Mouse (Mus musculus) 3134 (cell line): Measurements from ENCODE around the gene Zbtb38.

Experiments used
- DNase-seq: peaks from one replicate; pipeline ENCODE4 v3.0.0-alpha.2; 2011; ENCODE audit warnings: low spot score; ENCODE audit not compliant: insufficient read length; ENCODE audit errors: extremely low read depth

The Zbtb38 gene

GRCm38 (mm10) chr9:96752603-96753114, at the start of gene Zbtb38:
Zbtb38 (minus strand) TSS chr9:96752831.
- peak; percentile 93 for DNase-seq

DNA sequence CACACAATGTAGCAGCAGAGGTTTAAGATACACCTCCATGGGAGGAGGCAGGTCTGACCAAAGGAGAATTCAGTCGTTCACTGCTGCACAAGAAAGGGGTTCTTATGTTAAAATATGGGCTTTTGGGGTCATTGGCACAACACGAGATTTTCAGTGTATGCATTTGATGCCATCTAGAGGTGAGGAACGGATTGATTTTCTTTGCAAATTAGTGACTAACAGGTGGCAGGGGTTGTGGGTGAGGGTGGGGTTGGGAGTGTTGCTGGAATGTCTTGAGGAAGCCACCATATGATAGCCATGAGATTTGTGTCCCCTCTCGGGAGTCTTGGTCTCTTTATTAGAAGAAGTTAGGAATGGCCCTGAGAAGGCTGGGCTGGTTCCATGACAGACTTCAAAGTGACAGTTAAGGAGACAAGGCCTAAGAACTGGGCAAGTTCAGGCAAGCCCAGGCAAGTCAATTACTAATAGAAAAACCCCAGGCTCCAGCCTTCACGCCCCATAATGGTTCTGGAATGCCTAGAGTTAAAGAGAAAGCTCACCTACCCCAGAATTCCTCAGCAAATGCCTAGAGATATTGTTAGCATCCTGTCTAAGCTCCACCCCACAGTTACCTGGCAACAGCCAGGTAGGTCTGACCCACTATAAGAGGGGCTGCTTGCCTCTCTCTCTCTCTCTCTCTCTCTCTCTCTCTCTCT, 47.6 kb upstream of the Zbtb38 start:
- DNase-seq, result peak; percentile 48

DNA sequence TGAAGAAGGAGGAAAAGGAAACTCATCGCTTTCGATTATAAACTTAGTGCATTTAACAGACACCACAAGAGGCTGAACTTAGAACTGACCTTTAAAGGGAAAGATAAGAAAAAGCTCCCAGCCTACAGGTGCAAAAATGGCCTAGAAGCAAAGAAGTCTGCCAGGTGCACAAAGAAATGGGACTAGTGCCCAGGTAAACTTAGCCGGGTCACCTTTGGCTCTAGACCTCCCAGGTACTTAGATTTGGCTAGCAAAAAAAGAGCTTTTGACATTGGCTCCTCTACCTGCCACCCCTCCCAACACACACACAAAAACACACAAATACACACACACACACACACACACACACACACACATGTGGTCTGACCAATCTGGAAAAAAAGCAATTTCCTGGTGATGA, 44.7 kb upstream of the Zbtb38 start:
- no peak for DNase-seq

DNA sequence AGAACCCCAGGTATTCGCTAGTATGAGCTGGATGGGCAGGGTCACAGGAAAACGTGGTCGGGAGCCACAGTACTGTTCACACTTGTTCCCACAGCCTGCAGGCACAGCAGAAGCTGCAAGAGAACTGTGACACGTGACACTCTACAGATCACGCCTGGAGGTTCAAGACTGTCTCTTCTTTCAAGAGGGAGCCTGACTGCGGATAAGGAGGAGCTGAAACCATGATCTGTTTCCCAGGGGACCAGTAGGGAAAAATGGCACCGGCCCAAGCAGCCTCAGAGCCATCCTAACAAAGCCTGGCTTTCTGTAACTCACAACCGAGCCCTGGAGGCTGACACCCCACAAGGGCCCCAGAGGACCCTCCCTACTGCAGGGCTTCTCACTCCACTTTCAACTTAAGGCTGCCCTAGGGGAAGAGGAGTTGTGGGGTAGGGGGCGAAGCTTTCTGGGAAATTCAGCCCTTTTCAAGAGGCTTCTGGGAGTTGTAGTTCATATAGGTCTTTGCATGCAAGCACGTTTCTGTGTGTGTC, 42.8 kb upstream of the Zbtb38 start:
- DNase-seq, result peak; percentile 74

- DNase-seq, result no peak
These were observed 42.0 kb upstream of the Zbtb38 start for GRCm38 (mm10) chr9:96794601-96795000.

DNA sequence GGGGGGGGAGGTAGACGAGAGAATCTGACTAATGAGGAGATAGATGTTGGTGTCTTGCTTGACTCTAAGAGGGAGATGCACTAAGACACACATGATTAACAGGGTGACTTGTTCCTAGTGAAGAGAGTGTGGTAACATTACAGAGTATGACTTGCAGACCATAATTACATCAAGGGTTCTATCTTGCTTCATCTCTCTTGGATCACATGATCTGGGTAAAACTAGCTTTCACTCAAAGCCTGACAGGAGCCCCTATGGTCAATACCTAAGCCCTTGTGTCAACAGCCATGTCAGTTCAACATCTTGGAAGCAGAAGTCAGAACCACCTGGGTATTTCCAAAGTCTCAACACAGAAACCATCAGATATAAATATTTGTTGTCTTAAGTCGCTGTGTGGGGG, 39.9 kb upstream of the Zbtb38 start:
- no peak for DNase-seq

GRCm38 (mm10) chr9:96790389-96791007, 37.9 kb upstream of the Zbtb38 start:
- no peak for DNase-seq

DNA sequence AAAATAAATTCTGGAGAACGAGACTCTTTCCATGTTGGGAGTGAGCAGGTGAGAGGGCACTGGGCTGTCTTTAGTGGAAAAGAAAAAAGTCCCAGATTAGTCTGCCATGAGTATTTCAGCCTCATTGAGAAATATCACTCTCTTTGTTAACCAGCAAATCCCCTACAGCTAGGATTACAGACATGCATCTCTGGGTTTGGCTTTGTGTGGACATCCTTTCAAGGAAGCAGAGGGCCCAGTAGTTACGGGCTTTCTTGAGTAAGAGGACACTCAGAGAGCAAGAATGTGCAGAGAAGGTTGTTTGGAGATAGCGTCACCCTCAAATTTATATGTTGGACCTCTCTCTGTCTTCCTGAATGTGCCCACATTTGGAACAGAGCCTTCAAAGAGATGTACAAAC, 37.3 kb upstream of the Zbtb38 start:
- DNase-seq, result peak; percentile 34

DNA sequence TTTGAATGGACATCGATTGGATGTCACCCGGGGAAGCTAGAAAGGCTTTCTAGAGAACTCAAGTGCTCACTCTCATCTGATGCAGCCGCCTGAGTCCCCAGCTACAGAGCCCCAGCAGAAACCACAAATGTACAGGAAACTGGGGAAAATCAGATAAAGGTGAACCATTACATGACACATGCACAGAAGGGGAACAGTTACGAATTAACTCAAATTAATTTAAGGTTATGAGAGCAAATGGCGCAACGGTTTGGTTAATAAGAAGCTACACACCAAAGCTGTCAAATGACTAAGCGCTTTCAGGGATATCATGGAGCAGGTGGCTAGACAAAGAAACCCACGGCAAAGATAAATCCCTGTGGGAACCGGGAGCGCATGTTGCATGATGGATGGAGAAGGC, 35.2 kb upstream of the Zbtb38 start:
- no peak for DNase-seq

DNA sequence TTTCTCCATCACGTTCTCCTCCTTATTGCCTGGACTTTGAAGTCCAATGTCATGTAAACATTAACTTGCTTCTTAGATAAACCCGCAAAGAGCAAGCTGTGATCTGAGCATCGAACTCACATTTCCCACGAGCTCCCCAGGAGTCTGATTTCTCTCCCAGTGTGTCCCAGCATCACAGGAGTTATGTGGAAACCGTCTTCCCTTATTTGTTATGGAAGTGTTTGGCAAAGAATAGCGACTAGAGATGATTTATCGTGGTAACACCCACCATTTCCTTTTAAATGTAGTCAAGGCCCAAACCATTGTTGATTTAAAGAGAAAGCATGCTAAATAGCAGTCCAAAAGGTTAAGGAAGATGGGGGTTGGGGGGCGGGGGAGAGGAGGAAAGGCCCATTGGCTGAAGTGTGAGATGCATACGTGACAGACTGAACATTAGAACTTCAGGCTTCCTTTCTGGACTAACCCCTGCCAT, 33.3 kb upstream of the Zbtb38 start:
- DNase-seq, result no peak

GRCm38 (mm10) chr9:96785187-96785586, 32.6 kb upstream of the Zbtb38 start:
- no peak for DNase-seq

GRCm38 (mm10) chr9:96783667-96784066, 31.0 kb upstream of the Zbtb38 start:
- DNase-seq, result no peak

DNA sequence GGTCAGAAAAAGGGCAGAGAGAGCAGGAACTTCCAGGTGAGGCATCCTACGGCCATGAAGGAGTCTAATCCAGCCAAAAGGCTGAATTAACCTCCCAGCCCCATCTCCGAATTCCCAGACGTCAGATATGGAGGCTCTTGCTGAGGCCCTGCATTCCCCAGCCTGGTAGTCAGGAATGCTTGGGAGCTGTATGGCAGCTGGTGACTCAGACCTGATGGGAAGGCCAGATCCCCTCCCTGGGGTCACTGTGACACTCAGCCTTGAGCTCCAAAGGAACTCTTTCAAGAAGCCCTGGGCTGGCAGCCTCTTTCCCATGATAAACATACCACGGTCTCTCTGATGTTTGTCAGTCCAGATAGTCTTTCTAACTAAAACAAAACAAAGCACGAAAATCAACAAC, 30.6 kb upstream of the Zbtb38 start:
- peak; percentile 74 for DNase-seq

DNA sequence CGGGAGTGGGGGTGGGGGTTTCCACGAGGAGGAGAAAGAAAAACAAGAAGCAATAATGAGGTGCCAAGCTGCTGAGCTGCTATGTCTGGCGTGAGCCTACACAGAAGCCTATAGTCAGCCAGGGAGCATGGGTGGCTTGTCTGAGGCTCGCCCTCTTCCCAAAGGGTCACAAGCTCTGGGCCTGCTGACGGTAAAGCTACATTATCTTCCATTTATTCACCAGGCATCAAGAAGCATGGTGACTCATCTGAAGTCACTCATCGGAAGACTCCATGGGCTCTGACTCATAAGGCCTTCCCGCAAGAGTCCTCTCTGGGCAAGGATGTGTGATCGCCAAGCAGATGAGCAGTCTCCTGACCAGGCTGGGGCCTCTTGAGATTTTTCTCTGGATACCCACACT, 29.4 kb upstream of the Zbtb38 start:
- DNase-seq, result peak; percentile 82

DNA sequence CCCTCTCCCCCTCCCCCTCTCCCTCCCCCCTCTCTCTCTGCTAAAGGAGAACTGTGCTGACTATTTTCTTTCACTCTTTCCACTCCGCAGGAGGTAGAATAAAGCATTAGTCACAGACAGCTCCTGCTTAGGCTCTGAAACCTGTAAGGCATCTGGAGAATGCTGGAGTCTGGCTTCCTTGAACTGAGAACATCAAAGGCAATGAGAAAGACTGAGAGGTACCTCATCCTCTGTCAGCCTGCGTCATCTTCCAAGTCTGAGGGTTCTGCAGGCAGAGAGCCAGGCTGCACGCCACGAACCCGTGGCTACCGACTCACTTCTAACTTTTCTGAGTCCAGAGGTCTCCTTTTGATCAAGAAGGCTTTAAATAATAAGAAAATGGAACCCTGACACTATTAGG, 20.5 kb upstream of the Zbtb38 start:
- DNase-seq, result peak; percentile 53

DNA sequence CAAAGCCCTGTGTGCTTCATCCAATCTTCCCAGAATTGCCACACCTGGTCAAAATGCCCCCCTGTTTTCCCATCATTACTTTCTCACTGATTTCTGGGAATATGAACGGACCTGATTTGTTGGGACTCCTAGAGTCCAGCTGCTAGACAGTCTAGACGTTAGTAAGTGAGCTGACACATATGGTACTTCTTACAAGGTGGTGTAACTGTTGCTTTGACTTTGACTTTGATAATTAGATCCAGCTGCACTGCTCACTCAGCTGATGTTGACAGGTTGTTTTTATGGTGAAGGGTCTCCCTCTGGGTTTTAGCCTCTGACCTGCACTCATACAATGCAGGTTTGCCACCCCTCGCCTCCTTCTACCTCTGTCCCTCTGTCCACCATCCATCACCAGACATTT, 17.8 kb upstream of the Zbtb38 start:
- DNase-seq, result no peak

DNA sequence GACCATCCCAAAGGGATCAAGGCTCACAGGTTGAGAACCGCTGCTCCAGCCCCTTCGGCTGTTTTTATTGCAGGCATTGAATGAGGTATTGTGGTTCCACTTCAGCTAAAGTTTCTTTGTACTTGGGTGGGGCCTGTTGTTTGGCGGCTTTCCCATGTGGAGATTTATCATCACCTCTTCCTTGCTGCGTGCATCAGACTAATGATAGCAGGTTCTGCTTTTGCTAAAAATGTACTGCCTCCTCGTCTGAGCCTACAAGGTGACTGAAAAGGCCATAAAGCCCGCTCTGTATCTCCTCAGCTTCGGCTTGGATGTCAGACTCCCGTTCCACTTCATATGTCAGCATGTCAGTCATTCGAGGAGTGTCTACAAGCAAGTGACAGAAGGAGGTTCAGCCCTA, 17.0 kb upstream of the Zbtb38 start:
- DNase-seq, result no peak

DNA sequence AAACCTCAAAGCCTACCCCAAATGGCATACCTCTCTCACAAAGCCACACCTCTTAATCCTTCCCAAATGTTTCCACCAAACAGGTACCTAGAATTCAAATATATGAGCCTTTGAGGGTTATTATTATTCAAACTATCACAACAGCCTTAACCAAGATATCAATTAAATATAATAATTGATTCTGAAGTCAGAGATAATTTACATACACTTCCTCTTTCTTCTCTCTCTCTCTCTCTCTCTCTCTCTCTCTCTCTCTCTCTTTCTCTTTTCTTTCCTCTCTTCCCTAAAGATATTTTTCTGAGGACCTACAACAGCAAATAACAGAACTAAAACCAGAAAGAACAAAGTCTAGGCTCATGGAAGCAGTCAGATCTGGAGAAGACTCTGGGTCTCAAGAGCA, 15.2 kb upstream of the Zbtb38 start:
- DNase-seq, result no peak

DNA sequence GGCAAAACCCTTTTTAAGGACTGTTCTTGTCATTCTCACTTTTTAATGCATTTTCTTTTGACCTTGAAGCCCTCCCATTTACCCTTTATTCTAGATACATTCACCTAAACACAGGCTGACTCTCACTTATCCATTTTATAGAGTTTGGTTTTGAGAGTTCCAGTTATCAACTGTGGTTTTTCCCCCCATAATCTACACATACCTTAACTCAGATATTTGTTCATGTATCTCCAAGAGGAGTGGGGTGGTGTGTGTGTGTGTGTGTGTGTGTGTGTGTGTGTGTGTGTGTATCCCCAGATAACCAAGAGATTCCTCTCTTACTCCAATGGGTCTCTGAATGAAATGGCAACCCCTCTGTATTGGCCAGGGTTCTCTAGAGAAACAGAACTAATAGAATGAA, 13.4 kb upstream of the Zbtb38 start:
- DNase-seq, result no peak

GRCm38 (mm10) chr9:96765410-96765809, 12.8 kb upstream of the Zbtb38 start:
- DNase-seq, result no peak

- no peak for DNase-seq
These were observed 11.4 kb upstream of the Zbtb38 start for GRCm38 (mm10) chr9:96763847-96764631.
